Mouse (Mus musculus) cortical plate, adult 2 months (tissue): ENCODE results near the gene Zmynd8. TPM values are rescaled to one million over a fixed set of nuclear protein-coding genes. Genes with fewer than 3 reads are reported as not detected.
A peak's percentile ranks its signal among the peaks of the same experiment; 100 is the strongest.

Experiments
- H3K27ac ChIP-seq: fragments of 200-500 bp; 2 replicates; pipeline ENCODE4 v1.5.1; 2012; ENCODE audit warnings: low read length, control low read depth, inconsistent platforms; ENCODE audit not compliant: insufficient read depth
- H3K4me1 ChIP-seq: fragments of 200-500 bp; 2 replicates; pipeline ENCODE4 v1.6.1; 2011; ENCODE audit warnings: low read length; ENCODE audit not compliant: control insufficient read depth, insufficient read depth
- H3K4me3 ChIP-seq: fragments of 200-500 bp; 2 replicates; pipeline ENCODE4 v1.5.1; 2011; ENCODE audit warnings: mild to moderate bottlenecking, low read length, control low read depth; ENCODE audit not compliant: insufficient read depth
- CTCF ChIP-seq: fragments of 200-500 bp; IDR thresholded peaks from 2 replicates; pipeline ENCODE4 v1.5.1; 2011; ENCODE audit warnings: mild to moderate bottlenecking, control low read depth, low read length; ENCODE audit not compliant: insufficient read depth; ENCODE audit errors: extremely low read depth
- POLR2A ChIP-seq: fragments of 200-500 bp; IDR thresholded peaks from 2 replicates; pipeline ENCODE4 v1.6.1; 2011; ENCODE audit warnings: mild to moderate bottlenecking, low read length, control low read depth; ENCODE audit not compliant: insufficient read depth; ENCODE audit errors: extremely low read depth
- polyA plus RNA-seq: library from polyadenylated mRNA; depleted of rRNA; stranded (reverse); fragments of >200 nt; gene quantifications from 2 replicates; pipeline ENCODE4 v1.2.3, GENCODE M21; 2012

The Zmynd8 gene
- polyA plus RNA-seq, 1 experiment, result 90.5 TPM

GRCm38 (mm10) chr2:165818985-165819948 lies 79.5 kb downstream of the Zmynd8 start:
- no peak overlapping the region for H3K4me3 ChIP-seq
- TF ChIP-seq POLR2A (0 out of 2 replicates have a peak, but pooled peaks have one; percentile 7), CTCF (peak; percentile 83)
- H3K27ac ChIP-seq, result peak overlapping the region; percentile 71
- H3K4me1 ChIP-seq, result peaks cover 20% of the 10 kb centered on the region

DNA sequence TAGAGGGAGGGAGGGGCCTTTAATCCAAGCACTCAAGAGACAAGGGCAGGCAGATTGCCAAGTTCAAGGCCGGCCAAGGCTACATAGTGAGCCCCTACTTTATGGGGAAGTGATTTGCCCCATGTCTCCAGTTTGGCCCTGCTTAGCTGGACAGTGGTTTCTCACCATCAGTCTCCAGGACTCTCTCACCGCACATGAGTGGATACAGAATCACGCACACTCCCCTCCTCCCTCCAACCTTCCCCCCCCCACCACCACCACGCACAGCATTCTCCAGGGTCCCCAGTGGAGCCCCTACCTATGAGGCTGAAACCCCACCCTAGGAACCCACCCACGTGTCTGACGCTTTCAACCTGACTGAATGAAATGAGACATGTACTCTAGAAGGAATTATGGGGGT lies 80.2 kb downstream of the Zmynd8 start:
- H3K4me1 ChIP-seq, result peaks cover 20% of the 10 kb centered on the region
- no peak overlapping the region for H3K4me3 ChIP-seq

GRCm38 (mm10) chr2:165817437-165817836 lies 81.4 kb downstream of the Zmynd8 start:
- peak overlapping the region; percentile 22; the same call in 1 of the 2 replicates for H3K27ac ChIP-seq

More for the DNA sequence above, 80.2 kb downstream of the Zmynd8 start:
- no peak overlapping the region for H3K27ac ChIP-seq
- TF ChIP-seq CTCF, result no peak
- no peak for TF ChIP-seq POLR2A

GRCm38 (mm10) chr2:165815103-165815880 lies 83.5 kb downstream of the Zmynd8 start:
- Histone ChIP-seq H3K4me1 (peaks cover 18% of the 10 kb centered on the region), H3K27ac (no peak overlapping the region), H3K4me3 (no peak overlapping the region)
- TF ChIP-seq CTCF (no peak), POLR2A (no peak)

More at GRCm38 (mm10) chr2:165817437-165817836, 81.4 kb downstream of the Zmynd8 start:
- TF ChIP-seq CTCF, result no peak
- TF ChIP-seq POLR2A, result no peak
- Histone ChIP-seq H3K4me1 (peaks cover 18% of the 10 kb centered on the region), H3K4me3 (no peak overlapping the region)

- Histone ChIP-seq H3K4me1 (peaks cover 11% of the 10 kb centered on the region), H3K4me3 (no peak overlapping the region), H3K27ac (no peak overlapping the region)
- TF ChIP-seq CTCF, result no peak
- TF ChIP-seq POLR2A, result no peak
These were observed 85.9 kb downstream of the Zmynd8 start for GRCm38 (mm10) chr2:165812889-165813288.

DNA sequence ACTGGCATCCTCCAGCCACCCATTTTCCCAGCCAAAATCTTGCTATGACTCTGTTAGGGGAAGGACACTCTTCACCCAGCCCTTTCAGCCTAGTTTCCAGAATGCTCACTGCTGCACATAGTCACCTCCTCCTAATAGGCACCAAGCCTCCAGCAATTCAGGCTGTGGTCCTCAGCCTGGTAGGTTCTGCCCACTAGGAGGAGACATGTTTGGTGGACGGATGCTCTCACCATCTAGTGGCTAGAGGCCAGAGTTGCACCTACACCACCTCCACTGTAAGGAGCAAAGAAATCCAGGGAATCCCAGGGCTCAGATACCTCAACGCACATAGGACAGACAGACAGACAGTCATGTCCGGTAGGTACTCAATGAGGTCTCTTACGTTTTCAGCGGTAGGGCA lies 87.3 kb downstream of the Zmynd8 start:
- H3K4me1 ChIP-seq, result peaks cover 1% of the 10 kb centered on the region; the same call in 1 of the 2 replicates
- H3K27ac ChIP-seq, result no peak overlapping the region
- TF ChIP-seq POLR2A, result no peak
- peak; percentile 66 for TF ChIP-seq CTCF
- no peak overlapping the region for H3K4me3 ChIP-seq

DNA sequence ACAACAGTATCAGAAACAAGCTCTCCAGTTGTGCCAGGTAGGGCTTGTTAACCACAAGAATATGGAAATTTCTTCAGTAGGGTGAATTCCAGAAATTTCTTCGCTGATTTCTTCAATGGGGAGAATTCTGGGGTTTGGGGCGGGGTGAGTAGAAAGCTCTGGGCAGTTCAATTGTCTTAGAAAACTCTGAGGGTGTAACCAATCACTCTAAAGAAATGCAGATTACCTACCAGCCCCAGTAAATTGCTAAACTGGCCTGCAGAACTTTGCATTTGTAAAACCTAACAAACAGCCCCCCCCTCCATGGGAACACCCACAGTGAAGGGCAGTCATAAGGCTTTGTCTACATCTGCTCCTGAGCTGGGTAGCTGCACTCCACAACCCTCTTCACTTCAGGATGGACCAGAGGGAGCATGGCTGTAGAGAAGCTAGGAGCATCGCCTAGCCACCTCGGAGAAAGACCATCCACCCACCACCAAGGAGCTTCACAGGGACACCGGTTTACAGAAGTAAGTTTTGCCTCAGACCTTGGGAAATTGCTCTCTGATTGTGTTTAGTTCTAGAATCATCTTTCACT lies 88.8 kb downstream of the Zmynd8 start:
- TF ChIP-seq POLR2A (no peak), CTCF (no peak)
- Histone ChIP-seq H3K4me3 (no peak overlapping the region), H3K4me1 (no peaks in the 10 kb centered on the region), H3K27ac (no peak overlapping the region)

DNA sequence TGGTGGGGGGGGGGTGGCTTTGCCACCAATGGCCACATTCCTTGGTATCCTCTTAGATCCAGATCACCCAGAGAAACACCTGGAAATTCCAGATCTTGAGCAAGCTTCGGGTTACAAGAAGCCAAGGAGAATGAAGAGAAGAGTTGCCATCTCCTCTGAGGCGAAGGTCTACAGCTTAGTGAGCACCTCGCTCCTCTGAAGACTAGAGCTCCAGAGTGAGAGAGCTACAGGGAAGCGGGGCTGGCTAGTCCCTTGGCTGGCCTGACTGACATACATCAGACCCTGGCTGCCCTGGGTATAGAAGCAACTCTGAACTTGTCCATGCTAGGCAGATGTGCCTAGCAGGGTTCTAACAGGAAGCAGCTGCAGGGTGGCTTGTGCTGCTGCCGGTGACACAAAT lies 89.7 kb downstream of the Zmynd8 start:
- H3K27ac ChIP-seq, result no peak overlapping the region
- TF ChIP-seq POLR2A (no peak), CTCF (no peak)
- no peaks in the 10 kb centered on the region for H3K4me1 ChIP-seq
- H3K4me3 ChIP-seq, result no peak overlapping the region
